Mouse (Mus musculus) thymus, adult 2 months (tissue): ENCODE results near the gene Slc32a1.

Experiments
- CTCF ChIP-seq: fragments of 200-500 bp; IDR thresholded peaks from 2 replicates; pipeline ENCODE4 v1.5.1; 2012; ENCODE audit warnings: mild to moderate bottlenecking, control low read depth, low read length, moderate library complexity, borderline replicate concordance; ENCODE audit not compliant: control insufficient read depth, poor library complexity, insufficient read depth; ENCODE audit errors: extremely low read depth
- POLR2A ChIP-seq: fragments of 200-500 bp; IDR thresholded peaks from 2 replicates; pipeline ENCODE4 v1.6.1; 2012; ENCODE audit warnings: mild to moderate bottlenecking, low read length, control low read depth, moderate library complexity; ENCODE audit not compliant: control insufficient read depth, poor library complexity, insufficient read depth; ENCODE audit errors: extremely low read depth

DNA sequence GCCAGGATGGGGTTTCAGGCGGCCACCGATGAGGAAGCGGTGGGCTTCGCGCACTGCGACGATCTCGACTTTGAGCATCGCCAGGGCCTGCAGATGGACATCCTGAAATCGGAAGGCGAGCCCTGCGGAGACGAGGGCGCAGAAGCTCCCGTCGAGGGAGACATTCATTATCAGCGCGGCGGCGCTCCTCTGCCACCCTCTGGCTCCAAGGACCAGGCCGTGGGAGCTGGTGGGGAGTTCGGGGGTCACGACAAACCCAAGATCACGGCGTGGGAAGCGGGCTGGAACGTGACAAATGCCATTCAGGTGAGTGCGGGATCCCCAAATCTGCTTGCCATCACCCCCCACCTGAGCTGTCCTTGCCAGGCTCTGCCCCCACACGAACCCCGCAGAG lies 756 bp downstream of the Slc32a1 start:
- no peak for TF ChIP-seq CTCF
- no peak for TF ChIP-seq POLR2A
